Mouse (Mus musculus): ENCODE results near the gene Alg14. TPM values are rescaled to one million over a fixed set of nuclear protein-coding genes. Genes with fewer than 3 reads are reported as not detected.

The Alg14 gene
- polyA plus RNA-seq, 1 experiment = 1.2 TPM

DNA sequence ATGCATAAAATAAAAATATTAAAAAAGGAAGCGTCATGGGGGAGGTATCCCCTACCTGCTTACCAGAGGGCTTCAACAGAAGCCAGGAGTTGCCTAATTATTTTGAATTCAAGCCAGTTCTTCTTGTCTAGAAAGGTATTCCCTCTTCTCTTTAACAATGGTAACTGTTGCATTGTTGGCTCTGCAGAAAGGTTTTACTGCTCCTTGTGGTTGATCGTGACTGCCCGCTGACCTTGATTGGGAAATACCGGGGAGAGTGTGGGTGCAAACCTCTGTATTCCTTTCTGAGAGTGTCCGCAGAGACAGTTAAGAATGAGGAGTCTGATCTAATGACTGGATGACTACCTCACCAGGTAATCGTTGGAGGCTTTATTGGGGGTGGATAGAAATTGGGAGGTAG, 59.7 kb downstream of the Alg14 start:
- H3K4me3 ChIP-seq (replicated peaks) = no peak overlapping the region
- no peaks in the 10 kb centered on the region for H3K9me3 ChIP-seq (ENCODE audit: control insufficient read depth, low read length)
- H3K36me3 ChIP-seq (ENCODE audit: control insufficient read depth) = peaks cover 3% of the 10 kb centered on the region
- no peak for TF ChIP-seq TAL1 (IDR thresholded peaks at IDR 0.05; ENCODE audit: low read length)
- no peak for TF ChIP-seq GATA1 (IDR thresholded peaks at IDR 0.05; ENCODE audit: low read length)
- H3K27me3 ChIP-seq (ENCODE audit: control insufficient read depth) = no peaks in the 10 kb centered on the region
- H3K4me1 ChIP-seq (ENCODE audit: control insufficient read depth) = no peaks in the 10 kb centered on the region

GRCm38 (mm10) chr3:121354281-121354680, 62.7 kb downstream of the Alg14 start:
- no peak for TF ChIP-seq TAL1 (IDR thresholded peaks at IDR 0.05; ENCODE audit: low read length)
- no peak for TF ChIP-seq GATA1 (IDR thresholded peaks at IDR 0.05; ENCODE audit: low read length)
- H3K36me3 ChIP-seq (ENCODE audit: control insufficient read depth) = peaks cover 3% of the 10 kb centered on the region

GRCm38 (mm10) chr3:121354861-121355470, 63.4 kb downstream of the Alg14 start:
- Histone ChIP-seq H3K4me1 (ENCODE audit: control insufficient read depth) (no peaks in the 10 kb centered on the region), H3K9me3 (ENCODE audit: control insufficient read depth, low read length) (no peaks in the 10 kb centered on the region), H3K27me3 (ENCODE audit: control insufficient read depth) (no peaks in the 10 kb centered on the region), H3K4me3 (replicated peaks) (no peak overlapping the region), H3K36me3 (ENCODE audit: control insufficient read depth) (peaks cover 3% of the 10 kb centered on the region)
- no peak for TF ChIP-seq GATA1 (IDR thresholded peaks at IDR 0.05; ENCODE audit: low read length)
- TF ChIP-seq TAL1 (IDR thresholded peaks at IDR 0.05; ENCODE audit: low read length) = no peak

More at GRCm38 (mm10) chr3:121354281-121354680, 62.7 kb downstream of the Alg14 start:
- Histone ChIP-seq H3K4me1 (ENCODE audit: control insufficient read depth) (no peaks in the 10 kb centered on the region), H3K9me3 (ENCODE audit: control insufficient read depth, low read length) (no peaks in the 10 kb centered on the region), H3K4me3 (replicated peaks) (no peak overlapping the region), H3K27me3 (ENCODE audit: control insufficient read depth) (no peaks in the 10 kb centered on the region)

DNA sequence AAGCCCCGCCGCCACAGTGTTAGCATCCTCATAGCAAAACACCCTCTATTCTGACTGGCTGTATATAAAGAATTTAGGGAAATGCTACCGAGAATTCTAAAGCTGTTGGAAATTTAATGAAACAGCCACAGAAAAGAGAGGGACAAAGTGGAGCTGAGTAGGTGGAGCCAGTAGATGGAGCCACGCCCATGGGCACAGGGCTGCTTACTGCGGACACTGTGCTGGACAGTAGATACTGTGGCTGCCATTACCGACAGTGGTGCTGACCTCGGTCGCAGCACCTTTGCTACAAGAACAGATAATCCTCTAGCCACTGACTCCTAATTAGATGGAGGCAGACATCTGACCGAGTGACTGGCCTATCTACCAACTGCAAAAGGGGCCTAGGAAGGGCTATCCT, 64.0 kb downstream of the Alg14 start:
- Histone ChIP-seq H3K4me3 (replicated peaks) (no peak overlapping the region), H3K9me3 (ENCODE audit: control insufficient read depth, low read length) (no peaks in the 10 kb centered on the region), H3K27me3 (ENCODE audit: control insufficient read depth) (no peaks in the 10 kb centered on the region), H3K36me3 (ENCODE audit: control insufficient read depth) (peaks cover 3% of the 10 kb centered on the region), H3K4me1 (ENCODE audit: control insufficient read depth) (no peaks in the 10 kb centered on the region)
- TF ChIP-seq TAL1 (IDR thresholded peaks at IDR 0.05; ENCODE audit: low read length) (no peak), GATA1 (IDR thresholded peaks at IDR 0.05; ENCODE audit: low read length) (no peak)

- Histone ChIP-seq H3K4me1 (ENCODE audit: control insufficient read depth) (no peaks in the 10 kb centered on the region), H3K36me3 (ENCODE audit: control insufficient read depth) (peaks cover 3% of the 10 kb centered on the region), H3K4me3 (replicated peaks) (no peak overlapping the region), H3K9me3 (ENCODE audit: control insufficient read depth, low read length) (no peaks in the 10 kb centered on the region), H3K27me3 (ENCODE audit: control insufficient read depth) (no peaks in the 10 kb centered on the region)
- TF ChIP-seq TAL1 (IDR thresholded peaks at IDR 0.05; ENCODE audit: low read length) = no peak
- no peak for TF ChIP-seq GATA1 (IDR thresholded peaks at IDR 0.05; ENCODE audit: low read length)
Measured at GRCm38 (mm10) chr3:121356111-121356510, 64.5 kb downstream of the Alg14 start.

- TF ChIP-seq GATA1 (IDR thresholded peaks at IDR 0.05; ENCODE audit: low read length) (no peak), TAL1 (IDR thresholded peaks at IDR 0.05; ENCODE audit: low read length) (no peak)
- H3K4me3 ChIP-seq (replicated peaks) = no peak overlapping the region
- no peaks in the 10 kb centered on the region for H3K4me1 ChIP-seq (ENCODE audit: control insufficient read depth)
- no peaks in the 10 kb centered on the region for H3K9me3 ChIP-seq (ENCODE audit: control insufficient read depth, low read length)
- no peaks in the 10 kb centered on the region for H3K27me3 ChIP-seq (ENCODE audit: control insufficient read depth)
- peaks cover 3% of the 10 kb centered on the region for H3K36me3 ChIP-seq (ENCODE audit: control insufficient read depth)
Measured at GRCm38 (mm10) chr3:121357030-121357429, 65.5 kb downstream of the Alg14 start.

DNA sequence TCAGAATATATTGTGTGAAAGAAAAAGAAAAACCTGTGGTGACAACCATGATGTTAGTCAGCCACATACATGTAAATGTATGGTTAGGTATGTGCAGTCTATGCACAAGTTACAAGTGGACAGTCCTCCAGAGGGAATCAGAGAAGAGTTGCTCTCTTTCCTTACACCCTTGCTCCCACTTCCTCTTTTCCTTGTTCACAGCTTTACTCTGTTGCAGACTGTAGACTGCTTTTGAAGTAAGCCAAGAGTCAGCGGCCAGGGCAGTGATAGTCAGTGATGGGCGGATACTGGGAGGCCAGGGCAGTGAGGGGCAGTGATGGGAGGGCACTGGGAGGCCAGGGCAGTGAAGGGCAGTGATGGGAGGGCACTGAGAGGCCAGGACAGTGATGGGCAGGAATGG, 66.7 kb downstream of the Alg14 start:
- H3K4me1 ChIP-seq (ENCODE audit: control insufficient read depth) = no peaks in the 10 kb centered on the region
- peaks cover 6% of the 10 kb centered on the region for H3K36me3 ChIP-seq (ENCODE audit: control insufficient read depth)
- TF ChIP-seq TAL1 (IDR thresholded peaks at IDR 0.05; ENCODE audit: low read length) = no peak
- no peak for TF ChIP-seq GATA1 (IDR thresholded peaks at IDR 0.05; ENCODE audit: low read length)
- H3K9me3 ChIP-seq (ENCODE audit: control insufficient read depth, low read length) = no peaks in the 10 kb centered on the region
- no peak overlapping the region for H3K4me3 ChIP-seq (replicated peaks)
- H3K27me3 ChIP-seq (ENCODE audit: control insufficient read depth) = no peaks in the 10 kb centered on the region

- no peaks in the 10 kb centered on the region for H3K27me3 ChIP-seq (ENCODE audit: control insufficient read depth)
- peaks cover 6% of the 10 kb centered on the region for H3K36me3 ChIP-seq (ENCODE audit: control insufficient read depth)
- H3K4me3 ChIP-seq (replicated peaks) = no peak overlapping the region
- no peaks in the 10 kb centered on the region for H3K9me3 ChIP-seq (ENCODE audit: control insufficient read depth, low read length)
- no peak for TF ChIP-seq TAL1 (IDR thresholded peaks at IDR 0.05; ENCODE audit: low read length)
- no peak for TF ChIP-seq GATA1 (IDR thresholded peaks at IDR 0.05; ENCODE audit: low read length)
- no peaks in the 10 kb centered on the region for H3K4me1 ChIP-seq (ENCODE audit: control insufficient read depth)
Measured at GRCm38 (mm10) chr3:121358850-121359249, 67.3 kb downstream of the Alg14 start.

GRCm38 (mm10) chr3:121359272-121359671, 67.7 kb downstream of the Alg14 start:
- H3K9me3 ChIP-seq (ENCODE audit: control insufficient read depth, low read length) = no peaks in the 10 kb centered on the region
- TF ChIP-seq TAL1 (IDR thresholded peaks at IDR 0.05; ENCODE audit: low read length) (no peak), GATA1 (IDR thresholded peaks at IDR 0.05; ENCODE audit: low read length) (no peak)

DNA sequence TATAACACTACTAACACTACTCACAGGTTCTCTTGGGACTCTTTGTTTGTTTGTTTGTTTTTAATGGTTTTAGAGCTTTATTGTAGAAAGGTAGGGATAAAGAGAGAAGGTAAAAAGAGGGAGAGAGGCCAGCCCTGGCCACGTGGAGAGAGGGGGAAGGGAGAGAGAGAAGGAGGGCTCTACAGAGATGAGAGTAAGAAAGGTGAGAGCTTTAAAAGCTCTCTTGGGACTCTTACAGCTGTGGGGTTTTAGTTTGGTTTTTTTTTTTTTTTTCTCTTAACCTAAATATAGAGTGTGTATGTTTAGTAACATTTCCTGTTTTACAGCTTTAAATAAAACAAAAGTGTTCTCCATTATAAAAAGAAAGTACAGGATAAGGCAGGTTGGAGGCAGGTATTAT, 70.4 kb downstream of the Alg14 start:
- Histone ChIP-seq H3K36me3 (ENCODE audit: control insufficient read depth) (peaks cover 3% of the 10 kb centered on the region; the same call in 1 of the 2 replicates), H3K27me3 (ENCODE audit: control insufficient read depth) (no peaks in the 10 kb centered on the region), H3K4me1 (ENCODE audit: control insufficient read depth) (no peaks in the 10 kb centered on the region), H3K4me3 (replicated peaks) (no peak overlapping the region), H3K9me3 (ENCODE audit: control insufficient read depth, low read length) (no peaks in the 10 kb centered on the region)
- TF ChIP-seq TAL1 (IDR thresholded peaks at IDR 0.05; ENCODE audit: low read length) (no peak), GATA1 (IDR thresholded peaks at IDR 0.05; ENCODE audit: low read length) (no peak)

More at GRCm38 (mm10) chr3:121359272-121359671, 67.7 kb downstream of the Alg14 start:
- Histone ChIP-seq H3K27me3 (ENCODE audit: control insufficient read depth) (no peaks in the 10 kb centered on the region), H3K36me3 (ENCODE audit: control insufficient read depth) (peaks cover 6% of the 10 kb centered on the region), H3K4me1 (ENCODE audit: control insufficient read depth) (no peaks in the 10 kb centered on the region), H3K4me3 (replicated peaks) (no peak overlapping the region)

Measured in erythroblast, embryonic 14.5 days (primary cell).